Mouse (Mus musculus) hindbrain, embryonic 11.5 days (tissue): Measurements from ENCODE around the gene Rbm47. TPM values are rescaled to one million over a fixed set of nuclear protein-coding genes. Genes with fewer than 3 reads are reported as not detected.

Source experiments
- ATAC-seq: fragments of 200-750 bp; cut with Nextera tagmentation; 2 replicates; pipeline ENCODE4 v1.8.0; 2017; ENCODE audit warnings: mild to moderate bottlenecking, moderate TSS enrichment, moderate library complexity; ENCODE audit not compliant: low FRiP score
- DNase-seq: peaks from one replicate; pipeline ENCODE4 v3.0.0-alpha.2; 2015; ENCODE audit warnings: low spot score
- H3K27ac ChIP-seq: fragments of 300-500 bp; sonication (generic); 2 replicates; pipeline ENCODE4 v1.5.1; 2014; ENCODE audit warnings: mild to moderate bottlenecking, low read depth, low read length
- H3K27me3 ChIP-seq: fragments of 300-500 bp; sonication (generic); 2 replicates; pipeline ENCODE4 v1.6.1; 2014; ENCODE audit warnings: mild to moderate bottlenecking, low read length, moderate library complexity, mixed read lengths; ENCODE audit not compliant: control insufficient read depth, insufficient read depth
- H3K36me3 ChIP-seq: fragments of 300-500 bp; sonication (generic); 2 replicates; pipeline ENCODE4 v1.6.1; 2014; ENCODE audit warnings: mild to moderate bottlenecking, low read length, moderate library complexity, mixed read lengths; ENCODE audit not compliant: control insufficient read depth, insufficient read depth
- H3K4me1 ChIP-seq: fragments of 300-500 bp; sonication (generic); replicated peaks from 2 replicates; pipeline ENCODE4 v1.6.1; 2014; ENCODE audit warnings: low read length, mixed read lengths; ENCODE audit not compliant: control insufficient read depth, insufficient read depth
- H3K4me2 ChIP-seq: fragments of 300-500 bp; sonication (generic); replicated peaks from 2 replicates; pipeline ENCODE4 v1.6.1; 2014; ENCODE audit warnings: mild to moderate bottlenecking, low read depth, low read length
- H3K4me3 ChIP-seq: fragments of 300-500 bp; sonication (generic); 2 replicates; pipeline ENCODE4 v1.5.1; 2014; ENCODE audit warnings: low read depth, low read length
- H3K9ac ChIP-seq: fragments of 300-500 bp; sonication (generic); 2 replicates; pipeline ENCODE4 v1.6.1; 2014; ENCODE audit warnings: low read depth, low read length
- H3K9me3 ChIP-seq: fragments of 300-500 bp; sonication (generic); 2 replicates; pipeline ENCODE4 v1.6.1; 2016; ENCODE audit warnings: low read length; ENCODE audit not compliant: control insufficient read depth
- WGBS: fragments of 180-500 bp; shearing (Covaris S2); extraction: QIAGEN DNeasy Blood & Tissue Kit; methylation state at CpG from one replicate; pipeline ENCODE4 v1.1.7; 2014; 5-methylcytosine and 5-hydroxymethylcytosine counted together
- polyA plus RNA-seq: library from polyadenylated mRNA; unstranded; fragments of >200 nt; fragmentation: Nextera tagmentation; extraction: Ambion mirVana; gene quantifications from 2 replicates; pipeline ENCODE4 v1.2.1, GENCODE M21; 2014

Rbm47 gene
- polyA plus RNA-seq, 1 experiment from 2014 or later, result 8.6 TPM

GRCm38 (mm10) chr5:65986426-65986825 is 186.5 kb downstream of the Rbm47 start:
- no peaks in the 10 kb centered on the region for H3K36me3 ChIP-seq
- no peak overlapping the region for H3K27ac ChIP-seq
- no peaks in the 10 kb centered on the region for H3K9me3 ChIP-seq
- H3K4me3 ChIP-seq, result no peak overlapping the region
- WGBS, result 86% methylated on average over 5 of the region's 5 CpGs
- no peak for DNase-seq
- no peaks in the 10 kb centered on the region for H3K4me1 ChIP-seq
- H3K4me2 ChIP-seq, result no peak overlapping the region
- no peaks in the 10 kb centered on the region for H3K27me3 ChIP-seq
- no peak overlapping the region for H3K9ac ChIP-seq
- ATAC-seq, result no peak

- Histone ChIP-seq H3K4me3 (no peak overlapping the region), H3K9me3 (no peaks in the 10 kb centered on the region), H3K9ac (no peak overlapping the region), H3K4me2 (no peak overlapping the region), H3K36me3 (no peaks in the 10 kb centered on the region), H3K27ac (no peak overlapping the region), H3K4me1 (no peaks in the 10 kb centered on the region), H3K27me3 (no peaks in the 10 kb centered on the region)
- DNase-seq, result no peak
- no peak for ATAC-seq
- WGBS, result 92% methylated on average over 12 of the region's 13 CpGs
Observed at GRCm38 (mm10) chr5:65975731-65976130, 197.2 kb downstream of the Rbm47 start.

GRCm38 (mm10) chr5:65973189-65973588 is 199.7 kb downstream of the Rbm47 start:
- no peak for DNase-seq
- no peak overlapping the region for H3K27ac ChIP-seq
- WGBS, result 74% methylated on average over 2 of the region's 2 CpGs
- H3K9me3 ChIP-seq, result no peaks in the 10 kb centered on the region
- no peak for ATAC-seq
- no peak overlapping the region for H3K9ac ChIP-seq
- H3K4me1 ChIP-seq, result no peaks in the 10 kb centered on the region
- no peak overlapping the region for H3K4me3 ChIP-seq
- H3K27me3 ChIP-seq, result no peaks in the 10 kb centered on the region
- H3K36me3 ChIP-seq, result no peaks in the 10 kb centered on the region
- H3K4me2 ChIP-seq, result no peak overlapping the region

- no peaks in the 10 kb centered on the region for H3K27me3 ChIP-seq
- DNase-seq (no peak), ATAC-seq (no peak)
- no peaks in the 10 kb centered on the region for H3K4me1 ChIP-seq
- no peaks in the 10 kb centered on the region for H3K9me3 ChIP-seq
- 94% methylated on average over 3 of the region's 3 CpGs for WGBS
- H3K36me3 ChIP-seq, result no peaks in the 10 kb centered on the region
- no peak overlapping the region for H3K9ac ChIP-seq
- no peak overlapping the region for H3K4me3 ChIP-seq
- no peak overlapping the region for H3K27ac ChIP-seq
- H3K4me2 ChIP-seq, result no peak overlapping the region
Observed at GRCm38 (mm10) chr5:65968004-65968403, 204.9 kb downstream of the Rbm47 start.

GRCm38 (mm10) chr5:65967091-65967490 is 205.8 kb downstream of the Rbm47 start:
- ATAC-seq, result no peak
- Histone ChIP-seq H3K27ac (no peak overlapping the region), H3K4me2 (no peak overlapping the region)

More at GRCm38 (mm10) chr5:65967091-65967490, 205.8 kb downstream of the Rbm47 start:
- H3K9ac ChIP-seq, result no peak overlapping the region
- H3K36me3 ChIP-seq, result no peaks in the 10 kb centered on the region
- no peaks in the 10 kb centered on the region for H3K4me1 ChIP-seq
- no peak for DNase-seq
- H3K4me3 ChIP-seq, result no peak overlapping the region
- H3K9me3 ChIP-seq, result no peaks in the 10 kb centered on the region
- no peaks in the 10 kb centered on the region for H3K27me3 ChIP-seq
- WGBS, result 54% methylated on average over 12 of the region's 12 CpGs

Other genes with a start within 250 kb of the Rbm47 start
- 0.20 and 0.70 TPM in 2 replicates for gene Chrna9, start 238.2 kb downstream of the Rbm47 start, polyA plus RNA-seq
- gene 9130230L23Rik, start 168.8 kb downstream of the Rbm47 start, polyA plus RNA-seq, result 0.32 and 0.40 TPM in 2 replicates
- 0.68 and 1.2 TPM in 2 replicates for gene Nsun7, start 86.8 kb upstream of the Rbm47 start, polyA plus RNA-seq